Mouse (Mus musculus) brain, embryonic 14.5 days (tissue): ENCODE results near the gene 4930579F01Rik.

ENCODE experiments used
- CTCF ChIP-seq: fragments of 200-500 bp; IDR thresholded peaks from 2 replicates; pipeline ENCODE4 v1.5.1; 2012; ENCODE audit warnings: inconsistent platforms, mild to moderate bottlenecking, moderate library complexity, borderline replicate concordance; ENCODE audit not compliant: insufficient read depth, insufficient read length; ENCODE audit errors: extremely low read depth
- POLR2A ChIP-seq: fragments of 200-500 bp; IDR thresholded peaks from 2 replicates; pipeline ENCODE4 v1.6.1; 2012; ENCODE audit warnings: mild to moderate bottlenecking, inconsistent platforms, borderline replicate concordance; ENCODE audit not compliant: poor library complexity, insufficient read depth, insufficient read length, severe bottlenecking; ENCODE audit errors: extremely low read depth

GRCm38 (mm10) chr3:138215395-138215989 is 21.9 kb upstream of the 4930579F01Rik start:
- no peak for TF ChIP-seq CTCF
- no peak for TF ChIP-seq POLR2A
